Mouse (Mus musculus) NIH3T3 (cell line): ENCODE measurements around the gene Iqcf4.
"Not testable (repeated sequence)": the region's sequence is repeated elsewhere in the genome, so short reads cannot be mapped to it uniquely, and the experiment has no call there.

ENCODE experiments used
- DNase-seq: peaks from one replicate; pipeline ENCODE4 v3.0.0-alpha.2; 2012; ENCODE audit warnings: low read depth

Gene Iqcf4

GRCm38 (mm10) chr9:106570896-106571295, at the start of gene Iqcf4:
TSS of gene Iqcf4 (minus strand) at chr9:106570996.
- no peak for DNase-seq

GRCm38 (mm10) chr9:106617496-106617895, 46.7 kb upstream of the Iqcf4 start:
- no peak for DNase-seq

GRCm38 (mm10) chr9:106616306-106616705, 45.5 kb upstream of the Iqcf4 start:
- DNase-seq, result no peak

- no peak for DNase-seq
These were observed 43.8 kb upstream of the Iqcf4 start for GRCm38 (mm10) chr9:106614616-106615015.

GRCm38 (mm10) chr9:106613951-106614350, 43.2 kb upstream of the Iqcf4 start:
- DNase-seq, result no peak

GRCm38 (mm10) chr9:106610727-106611126, 39.9 kb upstream of the Iqcf4 start:
- DNase-seq, result no peak

GRCm38 (mm10) chr9:106600546-106600945, 29.8 kb upstream of the Iqcf4 start:
- DNase-seq, result peak; percentile 75

GRCm38 (mm10) chr9:106598466-106598865, 27.7 kb upstream of the Iqcf4 start:
- no peak for DNase-seq

- DNase-seq, result peak; percentile 10
These were observed 25.0 kb upstream of the Iqcf4 start for GRCm38 (mm10) chr9:106595836-106596235.

GRCm38 (mm10) chr9:106595402-106595801, 24.6 kb upstream of the Iqcf4 start:
- DNase-seq, result not testable (repeated sequence)

GRCm38 (mm10) chr9:106592158-106592557, 21.4 kb upstream of the Iqcf4 start:
- DNase-seq, result no peak

- no peak for DNase-seq
These were observed 11.8 kb upstream of the Iqcf4 start for GRCm38 (mm10) chr9:106582552-106582951.

- DNase-seq, result no peak
These were observed 9.2 kb upstream of the Iqcf4 start for GRCm38 (mm10) chr9:106580016-106580415.

- DNase-seq, result no peak
These were observed 5.3 kb upstream of the Iqcf4 start for GRCm38 (mm10) chr9:106576112-106576511.

- no peak for DNase-seq
These were observed 2.6 kb upstream of the Iqcf4 start for GRCm38 (mm10) chr9:106573366-106573765.

- no peak for DNase-seq
These were observed 1.4 kb upstream of the Iqcf4 start for GRCm38 (mm10) chr9:106572186-106572585.

GRCm38 (mm10) chr9:106566437-106566836, 4.4 kb downstream of the Iqcf4 start:
- no peak for DNase-seq

- no peak for DNase-seq
These were observed 6.8 kb downstream of the Iqcf4 start for GRCm38 (mm10) chr9:106564025-106564424.

- DNase-seq, result peak; percentile 30
These were observed 8.5 kb downstream of the Iqcf4 start for GRCm38 (mm10) chr9:106562291-106562690.

- no peak for DNase-seq
These were observed 9.3 kb downstream of the Iqcf4 start, which contains the start of gene Iqcf3 for GRCm38 (mm10) chr9:106561531-106561930. TSS of gene Iqcf3 (minus strand) at chr9:106561631.

- no peak for DNase-seq
These were observed 35.8 kb downstream of the Iqcf4 start for GRCm38 (mm10) chr9:106534975-106535374.

- no peak for DNase-seq
These were observed 36.5 kb downstream of the Iqcf4 start for GRCm38 (mm10) chr9:106534296-106534695.

- peak; percentile 78 for DNase-seq
These were observed 39.0 kb downstream of the Iqcf4 start for GRCm38 (mm10) chr9:106531833-106532232.

GRCm38 (mm10) chr9:106519909-106520308, 50.9 kb downstream of the Iqcf4 start:
- no peak for DNase-seq

GRCm38 (mm10) chr9:106519433-106519832, 51.4 kb downstream of the Iqcf4 start:
- no peak for DNase-seq
